Mouse (Mus musculus): ENCODE results near the gene Rapgef2.
A peak's percentile ranks its signal among the peaks of the same experiment; 100 is the strongest.

GRCm38 (mm10) chr3:79221296-79222191 is 64.8 kb downstream of the Rapgef2 start:
- peak; percentile 59; the same call in 1 of the 2 replicates for TF ChIP-seq CTCF (IDR thresholded peaks at IDR 0.05; ENCODE audit: borderline replicate concordance, extremely low read depth, insufficient read depth, insufficient read length)
- TF ChIP-seq POLR2A (IDR thresholded peaks at IDR 0.05; ENCODE audit: borderline replicate concordance, extremely low read depth, insufficient read depth, insufficient read length, poor library complexity, severe bottlenecking), result no peak

All from brain, embryonic 14.5 days (tissue).